Mouse (Mus musculus): ENCODE measurements around the gene Lhfp.

- TF ChIP-seq CTCF (IDR thresholded peaks at IDR 0.05; ENCODE audit: low read depth, low read length) (no peak), POLR2A (IDR thresholded peaks at IDR 0.05; ENCODE audit: insufficient read depth, low read length) (no peak)
Measured at GRCm38 (mm10) chr3:53165281-53165680, 124.0 kb downstream of the Lhfp start.

All from ES-Bruce4 (cell line).